Mouse (Mus musculus) spleen, postnatal 0 days (tissue): Measurements from ENCODE around the gene Sly. TPM values are rescaled to one million over a fixed set of nuclear protein-coding genes. Genes with fewer than 3 reads are reported as not detected.

Experiments used
- polyA plus RNA-seq: library from polyadenylated mRNA; unstranded; fragments of >200 nt; fragmentation: Nextera tagmentation; extraction: Ambion mirVana; gene quantifications from 2 replicates; pipeline ENCODE4 v1.2.1, GENCODE M21; 2015

Sly gene
- not detected in 2 replicates for polyA plus RNA-seq

GRCm38 (mm10) chrY:57186888-57187287 is at the start of gene Sly:
Sly (plus strand) TSS chrY:57187188.

